Comparison of ENCODE assay signal across 10 mouse cellular contexts in genomic region chr5:123390536-123391441, GRCm38 (mm10). TPM values are rescaled to one million over a fixed set of nuclear protein-coding genes. Genes with fewer than 3 reads are reported as not detected.
DNase-seq lines count a peak whose midpoint lies in the region; ATAC-seq and TF ChIP-seq lines count a peak whose summit lies in the region.
"Had no signal": no experiment of that assay in that cellular context is flagged by ENCODE, and none has a peak within 500 bp of the region (broad histone marks: within the 10 kb centered on the region; RNA-seq: fewer than 3 reads in every experiment).

No protein-coding gene starts in this region.

- no peak for DNase-seq in heart, adult 9 months (ENCODE audit: low spot score in 2 of 2)
- no peak for DNase-seq in hindbrain, embryonic 14.5 days (ENCODE audit: low spot score)
- DNase-seq in adrenal gland, postnatal 10 days: no peak
- DNase-seq in lung, postnatal 10 days: no peak
- DNase-seq in frontal cortex, postnatal 10 days (ENCODE audit: low spot score in 2 of 2): no peak
- DNase-seq: thymus, postnatal 36 days had no signal

- H3K9ac ChIP-seq in heart, embryonic 16.5 days (ENCODE audit: low read length): peak overlapping the region; percentile 45
- H3K9ac ChIP-seq in hindbrain, embryonic 14.5 days: peak overlapping the region; percentile 47
- peak overlapping the region; percentile 46 for H3K9ac ChIP-seq in midbrain, embryonic 13.5 days (replicated peaks)

- peaks cover 5% of the 10 kb centered on the region; the same call in 1 of the 2 replicates for H3K9me3 ChIP-seq in heart, embryonic 16.5 days (replicated peaks; ENCODE audit: control insufficient read depth, low read length)
- no peaks in the 10 kb centered on the region for H3K9me3 ChIP-seq in hindbrain, embryonic 14.5 days (ENCODE audit: control insufficient read depth, low read length)
- no peaks in the 10 kb centered on the region for H3K9me3 ChIP-seq in midbrain, embryonic 13.5 days
- H3K9me3 ChIP-seq: G1E had no signal

- 12% methylated on average over 17 of the region's 17 CpGs for WGBS in heart, embryonic 16.5 days
- WGBS in hindbrain, embryonic 14.5 days: 3% methylated on average over 15 of the region's 17 CpGs
- WGBS in midbrain, embryonic 13.5 days: 2% methylated on average over 14 of the region's 17 CpGs

- TF ChIP-seq POLR2A in cortical plate, adult 2 months (IDR thresholded peaks at IDR 0.05; ENCODE audit: extremely low read depth, insufficient read depth, low read length): no peak

- no peak overlapping the region for H3K27ac ChIP-seq in heart, embryonic 16.5 days (ENCODE audit: low read length)
- no peak overlapping the region for H3K27ac ChIP-seq in cortical plate, adult 2 months (ENCODE audit: insufficient read depth, low read length)
- 0 out of 2 replicates have a peak overlapping the region, but pooled peaks have one; percentile 35 for H3K27ac ChIP-seq in hindbrain, embryonic 14.5 days
- no peak overlapping the region for H3K27ac ChIP-seq in midbrain, embryonic 13.5 days

- H3K36me3 ChIP-seq in heart, embryonic 16.5 days (ENCODE audit: control insufficient read depth, insufficient read depth): no peaks in the 10 kb centered on the region
- H3K36me3 ChIP-seq in hindbrain, embryonic 14.5 days (replicated peaks; ENCODE audit: control insufficient read depth, insufficient read depth): no peaks in the 10 kb centered on the region
- H3K36me3 ChIP-seq in midbrain, embryonic 13.5 days: no peaks in the 10 kb centered on the region
- H3K36me3 ChIP-seq: G1E had no signal

- ATAC-seq in heart, embryonic 16.5 days (replicated peaks; ENCODE audit: extremely low read depth, insufficient read depth, low FRiP score): no peak
- no peak for ATAC-seq in hindbrain, embryonic 14.5 days (ENCODE audit: low FRiP score)
- ATAC-seq in midbrain, embryonic 13.5 days: no peak

- H3K4me2 ChIP-seq in heart, embryonic 16.5 days (ENCODE audit: low read depth, low read length): peak overlapping the region; percentile 62
- peak overlapping the region; percentile 67 for H3K4me2 ChIP-seq in hindbrain, embryonic 14.5 days (replicated peaks)
- H3K4me2 ChIP-seq in midbrain, embryonic 13.5 days (replicated peaks): peak overlapping the region; percentile 69

- peak overlapping the region; percentile 39 for H3K4me3 ChIP-seq in heart, embryonic 16.5 days (ENCODE audit: low read length)
- H3K4me3 ChIP-seq in cortical plate, adult 2 months (ENCODE audit: insufficient read depth, low read length): peak overlapping the region; percentile 31
- peak overlapping the region; percentile 36 for H3K4me3 ChIP-seq in hindbrain, embryonic 14.5 days (replicated peaks; ENCODE audit: low read length)
- peak overlapping the region; percentile 43 for H3K4me3 ChIP-seq in midbrain, embryonic 13.5 days (replicated peaks)

- no peaks in the 10 kb centered on the region for H3K27me3 ChIP-seq in heart, embryonic 16.5 days (ENCODE audit: control insufficient read depth, insufficient read depth, low read length)
- no peaks in the 10 kb centered on the region for H3K27me3 ChIP-seq in hindbrain, embryonic 14.5 days (ENCODE audit: control insufficient read depth, insufficient read depth, low read length)
- no peaks in the 10 kb centered on the region for H3K27me3 ChIP-seq in midbrain, embryonic 13.5 days

- TF ChIP-seq CTCF in cortical plate, adult 2 months (IDR thresholded peaks at IDR 0.05; ENCODE audit: extremely low read depth, insufficient read depth, low read length): no peak

- H3K4me1 ChIP-seq in heart, embryonic 16.5 days (ENCODE audit: control insufficient read depth, insufficient read depth, low read length): peaks cover 17% of the 10 kb centered on the region
- 0 out of 2 replicates have a peak, but pooled peaks cover 1% of the 10 kb centered on the region for H3K4me1 ChIP-seq in cortical plate, adult 2 months (ENCODE audit: control insufficient read depth, insufficient read depth, low read length)
- peaks cover 10% of the 10 kb centered on the region for H3K4me1 ChIP-seq in hindbrain, embryonic 14.5 days (replicated peaks; ENCODE audit: control insufficient read depth, insufficient read depth, low read length)
- H3K4me1 ChIP-seq in midbrain, embryonic 13.5 days (replicated peaks): peaks cover 27% of the 10 kb centered on the region

RNA-seq across cellular contexts. Expression of gene Mlxip, which starts 3.8 kb away (rescaled TPM):
- polyA plus RNA-seq in heart, embryonic 16.5 days (2015; fragmentation: Nextera tagmentation; extraction: Ambion mirVana): 12.3 and 12.4 TPM in 2 replicates
- 17.5 and 19.6 TPM in 2 replicates for polyA plus RNA-seq in cortical plate, adult 2 months (2012; rRNA removed)
- 21.1 and 21.7 TPM in 2 replicates for polyA plus RNA-seq in hindbrain, embryonic 14.5 days (2014; fragmentation: Nextera tagmentation; extraction: Ambion mirVana)
- 17.4 and 18.7 TPM in 2 replicates for polyA plus RNA-seq in midbrain, embryonic 13.5 days (2015; fragmentation: Nextera tagmentation; extraction: Ambion mirVana)
- total RNA-seq in adrenal gland, postnatal 10 days (2021): 10 to 100 TPM; 24.4 to 27.8 TPM

RNA-seq across cellular contexts. Expression of gene Bcl7a, which starts 47.2 kb away (rescaled TPM):
- polyA plus RNA-seq in heart, embryonic 16.5 days (2015; fragmentation: Nextera tagmentation; extraction: Ambion mirVana): 14.8 and 15.5 TPM in 2 replicates
- polyA plus RNA-seq in cortical plate, adult 2 months (2012; rRNA removed): 33.5 and 34.5 TPM in 2 replicates
- 35.6 and 36.5 TPM in 2 replicates for polyA plus RNA-seq in hindbrain, embryonic 14.5 days (2014; fragmentation: Nextera tagmentation; extraction: Ambion mirVana)
- polyA plus RNA-seq in midbrain, embryonic 13.5 days (2015; fragmentation: Nextera tagmentation; extraction: Ambion mirVana): 47.8 and 53.0 TPM in 2 replicates
- total RNA-seq in adrenal gland, postnatal 10 days (2021): 10 to 100 TPM; 14.1 to 20.6 TPM
